Mouse (Mus musculus): ENCODE results near the gene Pdcd1lg2.

Gene Pdcd1lg2

DNA sequence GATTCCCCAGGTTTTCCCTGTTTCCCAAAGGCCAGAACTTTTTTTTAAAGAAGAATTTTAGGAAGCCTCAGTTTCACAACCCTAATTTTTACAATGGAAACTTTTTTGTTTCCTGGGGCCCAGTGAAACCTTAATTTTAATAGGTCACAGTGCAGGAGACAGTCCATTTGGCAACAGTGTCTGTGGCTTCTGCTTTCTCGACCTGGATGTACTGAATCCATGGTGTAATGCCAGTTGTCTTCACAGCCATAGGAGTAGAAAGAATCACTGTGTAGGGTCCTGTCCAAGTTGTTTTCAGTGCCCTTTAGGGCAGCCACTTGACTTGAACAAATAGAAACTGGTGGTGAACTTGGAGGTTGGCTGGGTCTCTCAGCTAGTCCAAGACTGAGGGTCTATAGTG, 37.7 kb downstream of the Pdcd1lg2 start:
- in situ Hi-C loops (cut with MboI; ENCODE audit: low pct_unique_long_range_greater_than_20kb in 1 of 2, low sequenced_read_pairs in 2 of 2, unreplicated experiment in 1 of 2) = no loop called here

DNA sequence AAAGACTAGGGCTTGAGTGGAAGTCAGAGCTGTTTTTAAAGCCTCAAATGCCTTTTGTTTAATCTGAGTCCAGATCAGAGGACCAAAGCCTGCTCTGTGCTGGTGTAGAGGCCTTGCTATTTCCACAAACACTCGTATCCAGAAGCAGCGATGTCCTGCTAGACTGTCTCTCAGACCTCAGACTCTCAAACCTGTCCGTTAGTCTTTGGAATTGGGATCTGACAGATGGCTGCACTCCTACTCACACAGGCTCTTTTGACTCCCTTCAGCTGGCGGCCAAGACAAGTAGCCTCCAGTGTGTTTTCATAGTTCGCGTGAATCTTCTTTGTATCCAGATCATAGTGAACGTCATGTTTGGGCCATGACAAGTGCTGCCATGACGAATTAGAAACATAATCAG, 39.7 kb downstream of the Pdcd1lg2 start:
- in situ Hi-C loops (cut with MboI; ENCODE audit: low pct_unique_long_range_greater_than_20kb in 1 of 2, low sequenced_read_pairs in 2 of 2, unreplicated experiment in 1 of 2) = no loop called here

DNA sequence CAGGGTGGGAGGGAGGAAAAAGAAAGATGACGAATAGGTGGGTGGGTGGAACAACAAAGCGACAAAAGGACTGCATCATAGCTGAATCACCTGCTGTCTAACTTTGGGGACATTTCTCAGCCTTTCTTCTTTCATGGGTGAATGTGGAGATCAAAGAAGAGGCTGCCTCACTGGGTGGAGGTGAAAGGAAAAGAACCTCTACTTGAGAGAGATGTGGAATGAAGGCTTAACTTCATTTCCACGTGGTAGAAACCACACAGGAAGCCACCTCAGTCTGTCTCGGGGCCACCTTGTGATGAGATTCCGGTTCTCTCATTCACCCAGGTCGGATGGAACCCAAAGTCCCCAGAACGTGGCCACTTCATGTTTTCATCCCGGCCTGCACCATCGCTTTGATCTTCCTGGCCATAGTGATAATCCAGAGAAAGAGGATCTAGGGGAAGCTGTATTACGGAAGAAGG, 43.5 kb downstream of the Pdcd1lg2 start:
- in situ Hi-C loops (cut with MboI; ENCODE audit: low pct_unique_long_range_greater_than_20kb in 1 of 2, low sequenced_read_pairs in 2 of 2, unreplicated experiment in 1 of 2) = no loop called here

DNA sequence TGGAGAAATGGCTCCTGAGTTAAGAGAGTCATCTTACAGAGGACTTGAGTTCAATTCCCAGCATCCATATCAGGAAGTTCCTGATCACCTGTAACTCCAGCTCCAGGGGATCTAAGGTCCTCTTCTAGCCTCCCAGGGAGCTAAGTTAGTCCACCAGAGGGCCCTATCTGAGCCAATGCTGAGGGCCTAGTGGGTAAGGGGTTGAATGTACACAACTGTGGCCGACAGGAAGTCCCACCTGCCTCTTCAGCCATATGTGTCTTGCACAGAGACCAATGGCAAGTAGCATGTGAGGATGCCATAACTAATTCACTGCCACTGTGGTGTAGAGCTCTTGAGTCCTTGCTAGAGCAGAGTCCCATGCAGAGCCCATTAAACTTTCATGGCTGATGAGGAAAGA, 44.4 kb downstream of the Pdcd1lg2 start:
- in situ Hi-C loops (cut with MboI; ENCODE audit: low pct_unique_long_range_greater_than_20kb in 1 of 2, low sequenced_read_pairs in 2 of 2, unreplicated experiment in 1 of 2) = no loop called here

DNA sequence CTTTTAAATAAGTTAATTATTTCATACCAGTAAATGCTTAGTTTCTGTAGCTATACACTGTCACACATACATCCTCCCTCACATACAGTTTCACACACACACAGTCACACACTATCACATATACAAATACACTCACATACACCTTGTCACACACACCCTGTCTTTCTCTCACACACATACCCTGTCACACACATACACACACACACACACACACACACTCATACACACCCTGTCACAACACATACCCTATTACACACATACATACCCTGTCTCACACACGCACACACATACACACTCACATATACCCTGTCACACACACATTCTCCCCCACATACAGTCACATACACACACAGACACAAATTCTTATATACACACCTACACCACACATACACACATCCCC, 47.3 kb downstream of the Pdcd1lg2 start:
- in situ Hi-C loops (cut with MboI; ENCODE audit: low pct_unique_long_range_greater_than_20kb in 1 of 2, low sequenced_read_pairs in 2 of 2, unreplicated experiment in 1 of 2) = no loop called here

DNA sequence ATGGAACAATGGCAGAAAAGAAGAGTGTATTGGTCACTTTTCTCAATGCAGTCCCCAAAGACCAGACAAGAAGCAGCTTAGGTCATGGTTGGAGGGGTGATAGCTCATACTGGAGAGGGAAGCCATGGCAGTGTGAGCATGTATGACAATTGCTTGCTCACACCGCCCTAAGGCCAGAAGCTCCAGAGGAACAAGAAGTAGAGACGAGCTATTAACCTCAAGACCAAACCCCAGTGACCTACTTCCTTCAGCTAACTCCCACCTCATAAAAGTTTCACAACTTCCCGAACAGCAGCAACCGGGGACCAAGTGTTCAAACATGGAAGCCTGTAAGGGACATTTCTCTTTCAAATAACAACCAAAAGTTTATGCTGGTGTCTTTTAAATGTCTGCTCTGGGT, 51.7 kb downstream of the Pdcd1lg2 start:
- in situ Hi-C loops (cut with MboI; ENCODE audit: low pct_unique_long_range_greater_than_20kb in 1 of 2, low sequenced_read_pairs in 2 of 2, unreplicated experiment in 1 of 2) = no loop called here

DNA sequence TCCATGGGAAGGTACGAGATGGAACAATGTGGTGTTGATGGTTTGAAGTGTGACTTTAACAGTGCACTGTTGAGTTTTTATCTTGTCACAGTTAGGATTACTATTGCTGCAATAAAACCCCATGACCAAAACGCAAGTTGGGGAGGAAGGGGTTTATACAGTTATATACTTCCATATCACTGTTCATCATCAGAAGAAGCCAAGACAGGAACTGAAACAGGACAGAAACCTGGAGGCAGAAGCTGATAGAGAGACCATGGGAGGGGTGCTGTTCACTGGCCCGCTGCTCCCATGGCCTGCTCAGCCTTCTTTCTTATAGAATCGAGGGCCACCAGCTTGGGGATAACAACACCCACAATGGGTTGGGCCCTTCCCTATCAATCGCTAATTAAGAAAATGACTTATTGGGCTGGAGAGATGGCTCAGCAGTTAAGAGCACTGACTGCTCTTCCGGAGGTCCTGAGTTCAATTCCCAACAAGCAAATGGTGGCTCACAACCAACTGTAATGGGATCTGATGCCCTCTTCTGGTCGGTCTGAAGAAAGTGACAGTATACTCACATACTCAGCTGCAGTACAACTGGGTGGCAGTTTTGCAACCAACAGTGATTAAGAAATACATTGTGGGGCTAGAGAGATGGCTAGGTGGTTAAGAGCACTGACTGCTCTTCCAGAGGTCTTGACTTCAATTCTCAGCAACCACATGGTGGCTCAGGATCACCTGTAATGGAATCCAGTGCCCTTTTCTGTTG, 53.1 kb downstream of the Pdcd1lg2 start:
- in situ Hi-C loops (cut with MboI; ENCODE audit: low pct_unique_long_range_greater_than_20kb in 1 of 2, low sequenced_read_pairs in 2 of 2, unreplicated experiment in 1 of 2) = no loop called here

DNA sequence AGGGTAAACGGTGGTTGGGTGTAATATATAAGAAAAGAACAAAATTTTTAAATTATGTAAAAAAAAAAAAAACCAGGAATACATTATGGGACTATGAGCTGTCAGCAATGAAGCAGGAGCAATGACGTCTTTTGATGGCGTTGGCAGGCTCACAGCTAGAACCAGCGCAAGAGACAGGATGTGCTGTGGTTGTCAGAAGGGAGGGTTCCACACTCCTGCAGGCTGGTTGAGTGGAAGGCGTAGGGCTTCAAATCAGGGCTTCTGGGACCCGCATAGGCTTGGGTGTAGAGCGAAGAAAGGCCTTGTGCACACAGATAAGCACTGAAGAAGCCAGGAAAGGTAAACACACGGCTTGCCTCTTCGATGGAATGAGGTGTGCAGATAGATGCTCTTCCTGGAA, 56.1 kb downstream of the Pdcd1lg2 start:
- in situ Hi-C loops (cut with MboI; ENCODE audit: low pct_unique_long_range_greater_than_20kb in 1 of 2, low sequenced_read_pairs in 2 of 2, unreplicated experiment in 1 of 2) = no loop called here

DNA sequence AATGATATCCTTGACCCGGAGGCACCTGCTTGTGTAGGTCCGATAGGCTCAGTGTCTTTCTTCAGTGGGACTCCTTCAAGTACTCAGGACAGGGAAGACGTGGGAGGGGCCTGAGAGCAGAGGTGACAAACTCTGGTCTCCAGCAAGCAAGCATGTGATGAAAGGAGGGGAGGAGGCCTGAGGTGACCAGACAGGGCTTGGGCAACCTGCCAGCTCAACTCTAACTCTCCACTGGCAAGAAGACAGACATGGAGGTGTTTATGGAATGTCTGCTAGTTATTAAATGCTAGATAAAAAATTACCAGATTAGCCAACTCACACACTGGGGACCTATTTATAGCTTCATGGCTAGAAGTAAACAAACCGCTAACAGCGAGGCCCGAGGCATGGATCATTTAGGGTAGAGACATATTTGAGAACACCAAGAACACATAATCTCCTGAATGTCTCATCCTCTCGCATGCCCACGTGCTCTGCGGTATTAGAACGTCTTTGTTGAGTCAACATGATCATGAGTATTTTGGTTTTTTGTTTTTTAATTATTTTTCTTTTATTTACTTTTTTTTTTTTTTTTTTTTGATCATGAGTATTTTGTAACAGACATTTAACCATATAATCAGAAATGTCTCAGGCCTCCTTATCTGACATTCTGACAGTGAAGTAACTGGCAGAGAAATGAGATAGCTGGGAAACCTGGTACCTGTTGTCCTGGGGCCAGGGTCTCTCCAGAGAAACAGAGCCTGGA, 58.4 kb downstream of the Pdcd1lg2 start:
- in situ Hi-C loops (cut with MboI; ENCODE audit: low pct_unique_long_range_greater_than_20kb in 1 of 2, low sequenced_read_pairs in 2 of 2, unreplicated experiment in 1 of 2) = no loop called here

DNA sequence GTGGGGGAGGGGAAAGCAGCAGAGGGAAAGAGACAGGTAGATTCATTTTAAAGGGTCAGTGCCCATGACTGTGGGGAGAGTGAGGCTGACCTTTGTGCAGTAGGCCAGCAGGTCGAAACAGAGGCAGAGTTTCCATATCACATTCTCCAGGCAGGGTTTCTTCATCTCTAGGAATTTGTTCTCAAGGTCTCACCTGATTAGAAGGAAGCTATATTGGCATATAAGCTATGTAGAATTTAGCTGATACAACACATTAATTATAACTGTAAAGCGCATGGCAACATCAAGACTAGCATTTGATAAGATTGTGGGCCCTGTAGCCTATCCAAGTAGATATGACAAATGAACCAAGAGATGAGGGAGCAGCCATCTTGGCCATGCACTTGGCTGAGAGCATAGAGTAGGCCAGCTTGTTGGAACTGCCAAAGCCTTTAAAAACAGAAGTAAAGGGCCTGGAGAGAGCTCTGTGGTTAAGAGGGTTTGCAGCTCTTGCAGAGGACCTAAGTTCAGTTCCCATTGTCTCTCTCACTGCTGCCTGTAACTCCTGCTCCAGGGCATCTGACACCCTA, 59.1 kb downstream of the Pdcd1lg2 start:
- in situ Hi-C loops (cut with MboI; ENCODE audit: low pct_unique_long_range_greater_than_20kb in 1 of 2, low sequenced_read_pairs in 2 of 2, unreplicated experiment in 1 of 2) = no loop called here

DNA sequence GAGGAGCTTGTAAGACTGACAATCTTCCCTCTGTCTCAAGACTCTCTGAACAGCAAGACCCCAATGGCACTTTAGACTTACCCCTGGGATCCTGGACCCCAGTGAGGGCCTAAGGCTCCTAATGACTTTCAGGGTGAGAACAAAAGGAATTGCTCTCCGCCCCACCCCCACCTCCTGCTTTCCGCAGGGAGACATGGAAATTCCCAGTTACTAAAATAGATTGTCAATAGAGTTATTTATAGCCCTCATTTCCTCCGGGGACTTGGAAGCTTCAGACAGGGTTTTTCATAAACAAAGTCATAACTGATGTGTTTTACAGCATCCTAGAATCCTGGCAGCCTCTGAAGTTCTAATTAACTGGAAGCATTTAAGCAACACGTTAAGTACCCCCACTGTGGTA, 59.9 kb downstream of the Pdcd1lg2 start:
- in situ Hi-C loops (cut with MboI; ENCODE audit: low pct_unique_long_range_greater_than_20kb in 1 of 2, low sequenced_read_pairs in 2 of 2, unreplicated experiment in 1 of 2) = no loop called here

DNA sequence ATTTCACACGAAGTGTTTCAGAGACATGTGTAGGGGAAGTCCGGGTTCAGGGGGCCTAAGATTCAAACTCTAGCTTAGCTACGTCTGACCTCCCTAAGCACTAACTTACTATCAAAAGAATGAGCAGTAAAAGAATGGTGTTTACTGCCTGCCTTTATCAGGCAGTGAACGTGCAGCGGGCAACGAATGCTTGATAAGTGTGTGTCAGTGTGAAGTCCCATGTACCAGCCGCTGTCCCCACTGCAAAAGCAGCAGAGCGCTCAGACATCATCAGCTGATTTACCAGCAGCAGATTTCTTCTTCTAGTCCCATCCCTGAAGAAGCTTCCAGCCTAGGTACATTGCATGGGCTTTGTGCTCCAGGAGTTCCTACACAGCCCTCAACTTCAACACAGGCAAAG, 61.7 kb downstream of the Pdcd1lg2 start:
- in situ Hi-C loops (cut with MboI; ENCODE audit: low pct_unique_long_range_greater_than_20kb in 1 of 2, low sequenced_read_pairs in 2 of 2, unreplicated experiment in 1 of 2) = no loop called here

DNA sequence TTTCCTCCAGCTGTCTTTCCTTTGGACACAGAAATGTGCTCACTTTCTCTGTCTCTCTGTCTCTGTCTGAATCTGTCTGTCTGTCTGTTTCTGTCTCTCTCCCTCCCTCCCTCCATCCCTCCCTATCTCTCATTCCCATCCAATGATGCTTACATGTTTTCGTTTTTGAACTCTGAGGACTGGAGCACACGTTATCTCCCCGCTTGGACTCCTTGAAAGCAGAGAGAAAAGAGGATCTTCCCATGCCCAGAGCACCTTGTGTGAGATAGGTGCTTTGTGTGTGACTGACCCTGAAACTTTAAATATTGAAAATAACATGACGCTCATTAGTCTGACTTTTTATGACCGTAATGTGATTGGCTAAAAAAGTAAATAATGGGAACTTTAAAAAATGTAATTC, 62.2 kb downstream of the Pdcd1lg2 start:
- in situ Hi-C loops (cut with MboI; ENCODE audit: low pct_unique_long_range_greater_than_20kb in 1 of 2, low sequenced_read_pairs in 2 of 2, unreplicated experiment in 1 of 2) = no loop called here

DNA sequence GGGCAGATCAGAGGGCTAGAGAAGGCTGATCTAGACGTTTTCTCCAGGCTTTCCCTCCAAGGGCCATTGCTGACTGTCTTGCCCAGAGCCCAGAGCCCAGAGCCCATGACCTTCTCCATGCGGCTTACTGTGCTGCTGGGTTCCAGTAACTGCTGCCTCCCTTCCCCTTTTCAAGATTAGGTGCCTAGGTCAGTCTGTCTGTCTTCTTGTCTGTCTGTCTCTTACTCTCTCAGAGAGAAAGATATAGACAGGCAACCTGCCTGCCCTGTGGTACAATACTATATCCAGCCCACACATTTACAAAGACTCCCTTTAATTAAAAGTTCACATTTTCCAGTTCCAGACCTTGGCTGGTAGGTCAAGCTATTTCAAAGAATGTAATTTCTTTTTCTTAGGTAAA, 64.1 kb downstream of the Pdcd1lg2 start:
- in situ Hi-C loops (cut with MboI; ENCODE audit: low pct_unique_long_range_greater_than_20kb in 1 of 2, low sequenced_read_pairs in 2 of 2, unreplicated experiment in 1 of 2) = no loop called here

DNA sequence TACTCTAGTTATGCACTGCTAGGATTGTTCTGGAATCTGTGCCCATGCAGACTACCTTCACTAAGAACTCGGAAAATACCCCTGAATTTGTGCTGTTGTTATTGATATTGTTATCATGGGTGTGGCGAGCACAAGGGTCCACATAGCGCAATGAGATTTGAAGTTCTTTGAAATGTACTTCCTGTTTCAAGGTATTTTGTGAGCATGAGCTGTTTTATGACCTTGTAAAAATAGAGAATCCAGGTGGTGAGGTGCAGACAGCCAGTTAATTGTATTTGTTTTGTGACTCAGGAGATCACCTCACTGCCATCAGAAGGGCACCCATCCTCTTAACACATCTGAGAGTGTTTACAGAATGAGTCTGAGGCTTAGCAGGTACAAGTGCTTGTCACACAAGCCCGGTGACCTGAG, 64.5 kb downstream of the Pdcd1lg2 start:
- in situ Hi-C loops (cut with MboI; ENCODE audit: low pct_unique_long_range_greater_than_20kb in 1 of 2, low sequenced_read_pairs in 2 of 2, unreplicated experiment in 1 of 2) = no loop called here

DNA sequence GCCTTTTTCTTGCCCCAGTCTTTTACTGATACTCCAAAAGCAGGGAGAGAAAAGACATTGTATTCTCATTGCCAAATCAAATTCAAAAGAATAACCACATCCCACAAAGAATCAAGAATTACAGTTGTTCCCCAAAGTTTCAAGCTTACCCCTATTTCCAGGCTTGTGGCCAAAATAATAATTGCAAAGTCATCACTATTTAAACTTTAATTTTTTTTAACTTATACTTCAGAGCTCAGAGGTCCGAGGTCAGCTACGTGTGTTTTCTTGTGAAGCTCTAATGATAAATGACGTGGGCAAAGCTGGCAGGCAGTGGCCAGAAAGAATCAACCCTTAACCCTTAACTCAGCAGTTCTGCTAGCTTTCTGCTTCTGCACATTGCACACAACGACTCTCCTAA, 67.9 kb downstream of the Pdcd1lg2 start:
- in situ Hi-C loops (cut with MboI; ENCODE audit: low pct_unique_long_range_greater_than_20kb in 1 of 2, low sequenced_read_pairs in 2 of 2, unreplicated experiment in 1 of 2) = no loop called here

DNA sequence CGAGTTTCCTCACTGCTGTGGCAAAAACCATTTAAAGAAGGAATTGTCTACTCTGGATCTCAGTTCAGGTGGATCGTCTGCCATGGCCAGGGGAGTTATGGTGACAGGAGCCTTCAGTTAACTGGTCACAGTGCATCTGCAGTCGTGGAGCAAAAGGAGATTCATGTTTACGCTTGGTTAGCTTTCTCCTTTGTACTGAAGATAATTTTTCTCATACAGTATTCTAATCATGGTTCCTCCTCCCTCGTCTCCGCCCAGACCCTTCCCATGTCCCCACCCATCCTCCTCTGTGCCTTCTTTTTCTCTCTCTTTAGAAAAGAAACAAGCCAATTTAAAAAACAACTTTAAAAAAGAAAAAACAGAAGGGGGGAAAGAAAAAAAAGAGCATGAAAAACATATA, 70.9 kb downstream of the Pdcd1lg2 start:
- in situ Hi-C loops (cut with MboI; ENCODE audit: low pct_unique_long_range_greater_than_20kb in 1 of 2, low sequenced_read_pairs in 2 of 2, unreplicated experiment in 1 of 2) = no loop called here

DNA sequence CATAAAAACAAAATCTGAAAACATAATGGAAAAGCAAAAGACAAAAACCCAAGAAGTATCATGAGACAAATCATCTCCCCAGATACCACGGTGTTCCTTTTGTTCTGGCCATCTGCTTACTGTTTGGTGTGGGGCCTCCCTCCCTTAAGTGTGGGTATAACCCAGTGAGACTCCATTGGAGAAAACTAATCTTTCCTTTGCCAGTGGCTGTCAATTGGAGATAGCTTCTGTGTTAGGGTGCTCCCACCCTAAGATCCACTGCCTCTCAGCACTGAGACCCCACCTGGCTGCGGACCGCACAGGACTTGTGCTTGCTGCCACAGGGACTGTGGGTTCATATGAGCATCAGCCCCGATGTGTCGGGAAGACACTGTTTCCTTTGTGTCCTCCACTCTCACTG, 71.4 kb downstream of the Pdcd1lg2 start:
- in situ Hi-C loops (cut with MboI; ENCODE audit: low pct_unique_long_range_greater_than_20kb in 1 of 2, low sequenced_read_pairs in 2 of 2, unreplicated experiment in 1 of 2) = no loop called here

DNA sequence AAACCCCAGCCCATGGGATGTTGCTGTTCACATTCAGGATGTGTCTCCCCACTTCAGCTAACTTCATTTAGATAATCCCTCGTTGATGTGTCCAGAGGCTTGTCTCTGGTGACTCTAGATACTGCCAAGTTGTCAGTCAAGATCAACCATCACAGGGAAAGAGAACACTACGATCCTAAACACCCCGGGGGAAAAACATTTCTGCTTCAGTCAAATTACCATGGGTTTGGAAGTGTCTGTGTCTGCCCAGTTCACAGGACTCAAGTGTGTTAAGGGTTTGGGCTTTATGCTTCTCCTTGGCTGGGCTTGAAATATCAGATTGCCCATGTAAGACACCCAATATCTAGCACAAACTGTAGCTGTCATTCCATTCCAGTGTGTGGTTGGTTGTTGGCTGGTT, 71.9 kb downstream of the Pdcd1lg2 start:
- in situ Hi-C loops (cut with MboI; ENCODE audit: low pct_unique_long_range_greater_than_20kb in 1 of 2, low sequenced_read_pairs in 2 of 2, unreplicated experiment in 1 of 2) = no loop called here

DNA sequence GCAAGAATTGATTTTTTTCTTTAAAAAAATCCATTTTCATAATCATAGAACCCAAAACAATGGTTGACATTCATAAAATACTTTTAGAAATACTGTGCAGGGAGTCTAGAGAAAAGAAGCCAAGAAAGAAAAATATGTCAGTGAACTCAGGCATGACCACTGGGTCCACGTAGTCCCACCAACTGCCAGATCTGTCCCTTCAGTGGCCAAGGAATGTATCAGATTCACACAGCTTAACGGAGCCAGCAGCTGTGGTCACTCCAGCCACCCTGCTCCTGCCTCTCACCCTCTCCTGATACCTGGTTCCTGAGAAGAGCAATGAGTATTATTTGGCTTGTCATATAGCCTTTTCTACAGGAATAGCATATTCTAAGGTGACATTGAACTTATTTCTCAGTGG, 72.7 kb downstream of the Pdcd1lg2 start:
- in situ Hi-C loops (cut with MboI; ENCODE audit: low pct_unique_long_range_greater_than_20kb in 1 of 2, low sequenced_read_pairs in 2 of 2, unreplicated experiment in 1 of 2) = no loop called here
